Mouse (Mus musculus) liver, embryonic 11.5 days (tissue): ENCODE data around the gene Pde9a. TPM values are rescaled to one million over a fixed set of nuclear protein-coding genes. Genes with fewer than 3 reads are reported as not detected.

ENCODE experiments used
- ATAC-seq: fragments of 200-750 bp; cut with Nextera tagmentation; replicated peaks from 2 replicates; pipeline ENCODE4 v1.8.0; 2017; ENCODE audit warnings: moderate number of reproducible peaks, mild to moderate bottlenecking, moderate TSS enrichment, moderate library complexity; ENCODE audit not compliant: low FRiP score
- DNase-seq: peaks from one replicate; pipeline ENCODE4 v3.0.0-alpha.2; 2017; ENCODE audit warnings: low spot score
- H3K27ac ChIP-seq: fragments of 300-500 bp; sonication (generic); 2 replicates; pipeline ENCODE4 v1.5.1; 2014; ENCODE audit warnings: mild to moderate bottlenecking, low read depth, low read length, control low read depth
- H3K27me3 ChIP-seq: fragments of 300-500 bp; sonication (generic); replicated peaks from 2 replicates; pipeline ENCODE4 v1.6.1; 2014; ENCODE audit warnings: low read length, mixed read lengths; ENCODE audit not compliant: control insufficient read depth, insufficient read depth
- H3K36me3 ChIP-seq: fragments of 300-500 bp; sonication (generic); 2 replicates; pipeline ENCODE4 v1.6.1; 2014; ENCODE audit warnings: mild to moderate bottlenecking, low read length, moderate library complexity, mixed read lengths; ENCODE audit not compliant: control insufficient read depth, insufficient read depth
- H3K4me1 ChIP-seq: fragments of 300-500 bp; sonication (generic); replicated peaks from 2 replicates; pipeline ENCODE4 v1.6.1; 2014; ENCODE audit warnings: low read length, mixed read lengths; ENCODE audit not compliant: control insufficient read depth, insufficient read depth
- H3K4me2 ChIP-seq: fragments of 300-500 bp; sonication (generic); 2 replicates; pipeline ENCODE4 v1.6.1; 2014; ENCODE audit warnings: mild to moderate bottlenecking, control low read depth, moderate library complexity
- H3K4me3 ChIP-seq: fragments of 300-500 bp; sonication (generic); 2 replicates; pipeline ENCODE4 v1.5.1; 2014; ENCODE audit warnings: low read depth, low read length, control low read depth
- H3K9ac ChIP-seq: fragments of 300-500 bp; sonication (generic); 2 replicates; pipeline ENCODE4 v1.6.1; 2014; ENCODE audit warnings: low read depth, low read length, control low read depth
- H3K9me3 ChIP-seq: fragments of 300-500 bp; sonication (generic); 2 replicates; pipeline ENCODE4 v1.6.1; 2016; ENCODE audit warnings: low read length, inconsistent platforms, mixed read lengths; ENCODE audit not compliant: control insufficient read depth
- whole genome bisulfite sequencing: fragments of 180-500 bp; shearing (Covaris S2); extraction: QIAGEN DNeasy Blood & Tissue Kit; methylation state at CpG from one replicate; pipeline ENCODE4 v1.1.7; 2014; 5-methylcytosine and 5-hydroxymethylcytosine counted together
- polyA plus RNA-seq: library from polyadenylated mRNA; unstranded; fragments of >200 nt; fragmentation: Nextera tagmentation; extraction: Ambion mirVana; gene quantifications from 2 replicates; pipeline ENCODE4 v1.2.1, GENCODE M21; 2014

The Pde9a gene
- polyA plus RNA-seq, 1 experiment from 2014 or later: 10.4 TPM

GRCm38 (mm10) chr17:31497726-31498125 is 111.7 kb downstream of the Pde9a start:
- 90% methylated on average over 6 of the region's 6 CpGs for WGBS
- Histone ChIP-seq H3K27ac (no peak overlapping the region), H3K36me3 (peaks cover 52% of the 10 kb centered on the region), H3K9me3 (no peaks in the 10 kb centered on the region), H3K4me3 (no peak overlapping the region), H3K4me2 (no peak overlapping the region), H3K9ac (no peak overlapping the region), H3K4me1 (peaks cover 8% of the 10 kb centered on the region), H3K27me3 (no peaks in the 10 kb centered on the region)
- no peak for DNase-seq
- no peak for ATAC-seq

DNA sequence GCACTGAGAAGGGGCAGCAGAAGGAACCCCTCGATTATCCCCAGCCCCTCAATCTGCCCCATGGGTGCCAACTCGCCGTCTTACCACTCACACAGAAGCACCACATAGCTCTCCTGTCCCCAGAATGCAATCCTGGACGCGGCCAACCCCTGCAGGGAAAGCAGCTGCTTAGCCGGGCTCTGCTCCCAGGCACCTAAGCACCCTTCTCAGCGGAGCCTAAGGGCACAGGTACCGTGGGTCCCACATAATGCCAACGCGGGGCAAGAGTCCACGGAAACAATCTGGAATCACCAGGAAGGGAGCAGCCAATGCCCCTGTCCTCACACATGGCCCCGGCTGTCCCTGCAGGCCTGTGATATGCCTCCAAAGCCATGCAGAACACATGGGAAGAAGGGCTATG is 113.7 kb downstream of the Pde9a start:
- Histone ChIP-seq H3K27ac (no peak overlapping the region), H3K4me2 (no peak overlapping the region), H3K9ac (no peak overlapping the region), H3K9me3 (no peaks in the 10 kb centered on the region), H3K4me1 (peaks cover 13% of the 10 kb centered on the region), H3K27me3 (no peaks in the 10 kb centered on the region), H3K36me3 (peaks cover 57% of the 10 kb centered on the region), H3K4me3 (no peak overlapping the region)
- DNase-seq (no peak), ATAC-seq (no peak)
- 95% methylated on average over 12 of the region's 12 CpGs for WGBS

GRCm38 (mm10) chr17:31500416-31500815 is 114.4 kb downstream of the Pde9a start:
- peaks cover 15% of the 10 kb centered on the region for H3K4me1 ChIP-seq
- 95% methylated on average over 8 of the region's 8 CpGs for WGBS
- H3K27me3 ChIP-seq: no peaks in the 10 kb centered on the region
- H3K9ac ChIP-seq: no peak overlapping the region
- no peak overlapping the region for H3K4me3 ChIP-seq
- H3K27ac ChIP-seq: no peak overlapping the region
- no peak overlapping the region for H3K4me2 ChIP-seq
- peaks cover 62% of the 10 kb centered on the region for H3K36me3 ChIP-seq
- ATAC-seq (no peak), DNase-seq (no peak)
- no peaks in the 10 kb centered on the region for H3K9me3 ChIP-seq

- no peak overlapping the region for H3K9ac ChIP-seq
- peaks cover 15% of the 10 kb centered on the region for H3K4me1 ChIP-seq
- no peak overlapping the region for H3K4me2 ChIP-seq
- WGBS: 91% methylated on average over 3 of the region's 3 CpGs
- no peak overlapping the region for H3K27ac ChIP-seq
- peaks cover 60% of the 10 kb centered on the region for H3K36me3 ChIP-seq
- H3K4me3 ChIP-seq: no peak overlapping the region
- no peaks in the 10 kb centered on the region for H3K9me3 ChIP-seq
- no peak for ATAC-seq
- DNase-seq: no peak
- no peaks in the 10 kb centered on the region for H3K27me3 ChIP-seq
Measured at GRCm38 (mm10) chr17:31500908-31501307, 114.9 kb downstream of the Pde9a start.

DNA sequence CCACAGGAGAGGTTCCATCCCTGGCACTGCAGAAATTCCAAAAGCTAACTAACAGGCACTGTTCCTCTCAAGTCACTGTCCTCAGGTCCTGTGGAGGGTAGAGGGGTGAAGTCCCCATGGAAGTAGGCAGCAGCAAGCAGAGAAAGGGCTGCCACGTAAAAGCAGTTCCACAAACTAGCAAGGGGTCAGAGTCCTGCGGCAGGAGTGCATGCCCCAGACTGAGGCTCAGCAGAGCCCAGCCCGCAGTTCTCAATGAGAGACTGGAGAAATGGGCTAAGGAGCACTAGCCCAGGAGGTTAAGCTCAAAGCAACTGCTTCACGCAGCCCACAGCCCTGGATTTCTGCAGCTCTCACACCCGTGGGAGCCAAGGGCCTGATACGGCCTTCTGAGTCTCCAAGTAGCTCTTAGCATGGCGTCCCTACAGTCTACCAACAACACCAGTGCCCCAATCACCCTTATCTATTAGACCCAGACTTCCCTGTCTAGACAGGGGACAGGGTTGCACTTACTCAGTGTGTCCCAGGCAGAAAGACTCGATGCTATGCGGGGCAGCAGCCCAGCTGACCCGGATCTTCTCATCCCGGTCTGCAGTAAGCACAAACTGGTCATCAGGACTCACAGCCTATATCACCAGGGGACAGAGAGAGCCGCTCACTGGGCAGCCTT is 116.4 kb downstream of the Pde9a start:
- Histone ChIP-seq H3K9me3 (no peaks in the 10 kb centered on the region), H3K4me3 (no peak overlapping the region), H3K4me1 (peaks cover 15% of the 10 kb centered on the region), H3K36me3 (peaks cover 56% of the 10 kb centered on the region), H3K27me3 (no peaks in the 10 kb centered on the region), H3K4me2 (peak overlapping the region; percentile 29; the same call in 1 of the 2 replicates), H3K9ac (no peak overlapping the region), H3K27ac (no peak overlapping the region)
- no peak for DNase-seq
- WGBS: 57% methylated on average over 12 of the region's 12 CpGs
- ATAC-seq: peak; percentile 95

DNA sequence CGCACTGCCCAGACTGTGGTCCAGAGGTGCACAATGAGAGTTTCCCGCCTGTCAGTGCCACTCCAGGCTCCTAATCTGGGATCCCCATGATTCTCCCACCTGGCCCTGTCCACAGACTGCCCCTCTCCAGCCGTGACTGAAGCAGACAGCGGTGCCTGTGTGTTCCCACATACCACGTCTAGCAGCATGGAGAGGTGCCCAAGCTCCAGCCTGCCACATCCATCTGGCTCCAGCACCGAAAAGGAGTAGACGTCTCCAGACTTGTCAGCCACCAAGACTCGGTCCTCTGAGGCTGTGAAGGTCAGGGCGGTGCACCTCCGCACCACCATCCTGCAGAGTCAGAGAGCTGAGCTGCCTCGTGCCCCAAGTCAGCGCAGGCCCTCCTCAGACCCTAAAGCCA is 117.3 kb downstream of the Pde9a start:
- Histone ChIP-seq H3K36me3 (peaks cover 54% of the 10 kb centered on the region), H3K4me1 (peaks cover 15% of the 10 kb centered on the region), H3K4me2 (no peak overlapping the region), H3K9me3 (no peaks in the 10 kb centered on the region), H3K9ac (no peak overlapping the region), H3K27me3 (no peaks in the 10 kb centered on the region), H3K27ac (no peak overlapping the region), H3K4me3 (no peak overlapping the region)
- WGBS: 90% methylated on average over 12 of the region's 12 CpGs
- DNase-seq (no peak), ATAC-seq (no peak)

DNA sequence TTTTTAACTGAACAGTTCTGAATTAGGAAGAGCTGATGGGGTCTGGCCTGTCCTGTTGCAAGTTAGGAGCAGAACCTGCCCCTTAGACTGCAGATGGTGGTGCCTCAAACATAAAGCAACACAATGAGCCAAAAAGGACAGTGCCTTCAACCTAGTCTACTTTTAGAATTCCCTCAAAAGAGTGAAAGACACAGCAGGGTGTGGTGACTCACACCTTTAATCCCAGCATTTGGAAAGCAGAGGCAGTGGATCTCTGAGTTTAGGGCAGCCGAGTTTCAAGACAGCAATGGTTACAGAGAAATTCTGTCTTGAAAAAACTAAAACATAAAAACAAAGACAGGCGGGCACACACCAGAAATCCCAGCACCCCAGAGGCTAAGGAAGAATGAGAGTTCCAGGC is 117.9 kb downstream of the Pde9a start:
- Histone ChIP-seq H3K36me3 (peaks cover 54% of the 10 kb centered on the region), H3K27ac (no peak overlapping the region)
- WGBS: 89% methylated on average over 2 of the region's 2 CpGs

GRCm38 (mm10) chr17:31505013-31505412 is 119.0 kb downstream of the Pde9a start:
- ATAC-seq (no peak), DNase-seq (no peak)
- H3K27me3 ChIP-seq: no peaks in the 10 kb centered on the region
- no peak overlapping the region for H3K4me2 ChIP-seq
- 87% methylated on average over 5 of the region's 5 CpGs for WGBS
- H3K9me3 ChIP-seq: no peaks in the 10 kb centered on the region
- no peak overlapping the region for H3K9ac ChIP-seq
- no peak overlapping the region for H3K27ac ChIP-seq
- H3K36me3 ChIP-seq: peaks cover 61% of the 10 kb centered on the region
- H3K4me3 ChIP-seq: no peak overlapping the region
- H3K4me1 ChIP-seq: peaks cover 15% of the 10 kb centered on the region

More for the DNA sequence above, 117.9 kb downstream of the Pde9a start:
- ATAC-seq (no peak), DNase-seq (no peak)
- no peak overlapping the region for H3K9ac ChIP-seq
- H3K4me3 ChIP-seq: no peak overlapping the region
- peaks cover 15% of the 10 kb centered on the region for H3K4me1 ChIP-seq
- H3K9me3 ChIP-seq: no peaks in the 10 kb centered on the region
- H3K4me2 ChIP-seq: no peak overlapping the region
- H3K27me3 ChIP-seq: no peaks in the 10 kb centered on the region

DNA sequence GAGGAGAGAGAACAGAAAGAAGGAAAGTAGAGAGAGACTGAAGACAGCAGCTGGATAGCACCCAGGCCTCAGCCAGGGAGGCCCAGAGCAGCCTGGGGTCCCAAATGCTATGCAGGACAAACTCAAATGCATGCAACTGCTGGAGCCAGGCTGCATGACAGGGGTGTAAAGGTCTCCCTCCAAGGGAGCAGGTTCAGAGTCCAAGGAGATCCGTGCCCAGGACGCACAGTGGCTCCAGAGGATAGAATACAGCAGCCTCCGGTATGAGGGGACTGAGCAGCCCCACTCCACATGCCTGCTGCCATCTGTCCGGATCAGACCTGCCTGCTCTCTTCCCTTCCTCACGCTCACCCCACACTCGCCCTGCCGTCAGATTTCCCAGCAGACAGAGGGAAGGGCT is 120.3 kb downstream of the Pde9a start:
- Histone ChIP-seq H3K4me3 (no peak overlapping the region), H3K27me3 (no peaks in the 10 kb centered on the region), H3K4me1 (peaks cover 17% of the 10 kb centered on the region), H3K36me3 (peaks cover 52% of the 10 kb centered on the region), H3K27ac (no peak overlapping the region), H3K9ac (no peak overlapping the region), H3K4me2 (no peak overlapping the region), H3K9me3 (no peaks in the 10 kb centered on the region)
- DNase-seq (no peak), ATAC-seq (no peak)
- WGBS: 92% methylated on average over 7 of the region's 7 CpGs
